ENCODE assay signal across 32 mouse cellular contexts in genomic region chr13:98037693-98038092, GRCm38 (mm10).
"Had no signal": no experiment of that assay in that cellular context is flagged by ENCODE, and none has a peak within 500 bp of the region (broad histone marks: within the 10 kb centered on the region; RNA-seq: fewer than 3 reads in every experiment).

No protein-coding gene starts in this region.

- DNase-seq: left cerebral cortex, postnatal 4 days; liver; liver, embryonic 13.5 days; liver, postnatal 0 days; lung, adult 18-20 months; lung, adult 2 months; lung, embryonic 14.5 days; lung, postnatal 10 days; lung, postnatal 14 days; lung, postnatal 36 days; lung, postnatal 4 days; midbrain, embryonic 14.5 days had no signal

- H3K9ac ChIP-seq: limb, embryonic 12.5 days; limb, embryonic 13.5 days; limb, embryonic 15.5 days; liver, embryonic 12.5 days; liver, embryonic 13.5 days; liver, embryonic 14.5 days; liver, embryonic 15.5 days; liver, postnatal 0 days; lung, embryonic 14.5 days; lung, embryonic 15.5 days; midbrain, embryonic 12.5 days; midbrain, embryonic 13.5 days; midbrain, embryonic 15.5 days; neural tube, embryonic 12.5 days had no signal

- H3K9me3 ChIP-seq: limb, embryonic 10.5 days; limb, embryonic 13.5 days; limb, embryonic 15.5 days; liver, embryonic 12.5 days; liver, embryonic 13.5 days; liver, embryonic 15.5 days; lung, embryonic 15.5 days; midbrain, embryonic 12.5 days; midbrain, embryonic 13.5 days; midbrain, embryonic 15.5 days; neural tube, embryonic 12.5 days had no signal

- ATAC-seq: liver, embryonic 12.5 days; liver, postnatal 0 days; lung, postnatal 0 days; midbrain, embryonic 13.5 days; midbrain, embryonic 15.5 days; midbrain, embryonic 16.5 days had no signal

- H3K36me3 ChIP-seq: limb, embryonic 10.5 days; limb, embryonic 12.5 days; limb, embryonic 13.5 days; limb, embryonic 15.5 days; liver, embryonic 12.5 days; liver, embryonic 13.5 days; liver, embryonic 15.5 days; lung, embryonic 15.5 days; midbrain, embryonic 12.5 days; midbrain, embryonic 13.5 days; midbrain, embryonic 15.5 days; neural tube, embryonic 12.5 days had no signal

- H3K4me1 ChIP-seq: limb, embryonic 12.5 days; limb, embryonic 15.5 days; liver, embryonic 12.5 days; liver, embryonic 13.5 days; liver, embryonic 15.5 days; lung, embryonic 15.5 days; megakaryocyte, embryonic 14.5 days; midbrain, embryonic 15.5 days; neural tube, embryonic 12.5 days had no signal

- H3K4me2 ChIP-seq: limb, embryonic 12.5 days; limb, embryonic 13.5 days; limb, embryonic 15.5 days; liver, embryonic 11.5 days; liver, embryonic 12.5 days; liver, embryonic 13.5 days; liver, embryonic 15.5 days; lung, embryonic 14.5 days; lung, embryonic 15.5 days; midbrain, embryonic 11.5 days; midbrain, embryonic 12.5 days; midbrain, embryonic 13.5 days; midbrain, embryonic 15.5 days; neural tube, embryonic 12.5 days had no signal

- H3K27me3 ChIP-seq: limb, embryonic 12.5 days; limb, embryonic 13.5 days; limb, embryonic 15.5 days; liver, embryonic 12.5 days; liver, embryonic 13.5 days; liver, embryonic 15.5 days; lung, embryonic 15.5 days; midbrain, embryonic 13.5 days; midbrain, embryonic 15.5 days; neural tube, embryonic 12.5 days had no signal

- H3K27ac ChIP-seq: limb, embryonic 10.5 days; limb, embryonic 12.5 days; limb, embryonic 13.5 days; limb, embryonic 15.5 days; liver, embryonic 12.5 days; liver, embryonic 13.5 days; liver, embryonic 14.5 days; liver, embryonic 15.5 days; lung, embryonic 15.5 days; macrophage; midbrain, embryonic 10.5 days; midbrain, embryonic 12.5 days; midbrain, embryonic 13.5 days; midbrain, embryonic 15.5 days; neural tube, embryonic 12.5 days had no signal

- H3K4me3 ChIP-seq: limb, embryonic 10.5 days; limb, embryonic 12.5 days; limb, embryonic 13.5 days; limb, embryonic 15.5 days; liver, embryonic 12.5 days; liver, embryonic 13.5 days; liver, embryonic 15.5 days; lung, embryonic 15.5 days; megakaryocyte, embryonic 14.5 days; midbrain, embryonic 10.5 days; midbrain, embryonic 12.5 days; midbrain, embryonic 13.5 days; midbrain, embryonic 15.5 days; myocyte; neural tube, embryonic 12.5 days had no signal
